Mouse (Mus musculus) liver, embryonic 14.5 days (tissue): Measurements from ENCODE around the gene Ltb4r1.

Source experiments
- CTCF ChIP-seq: IDR thresholded peaks from 2 replicates; pipeline ENCODE4 v1.5.1; 2016; ENCODE audit warnings: antibody characterized with exemption, low read depth, control low read depth
- EP300 ChIP-seq: IDR thresholded peaks from 2 replicates; pipeline ENCODE4 v1.6.1; 2016; ENCODE audit warnings: antibody characterized with exemption, low read depth

- TF ChIP-seq CTCF (peak; percentile 99), EP300 (no peak)
These were observed 43.9 kb upstream of the Ltb4r1 start, which contains the start of gene Rabggta for GRCm38 (mm10) chr14:55721700-55722437.
